Mouse (Mus musculus) bone marrow, adult 2 months (tissue): Measurements from ENCODE around the gene Gm45062. TPM values are rescaled to one million over a fixed set of nuclear protein-coding genes. Genes with fewer than 3 reads are reported as not detected.
"Not testable (repeated sequence)": the region's sequence is repeated elsewhere in the genome, so short reads cannot be mapped to it uniquely, and the experiment has no call there.

Source experiments
- H3K27ac ChIP-seq: fragments of 200-500 bp; 2 replicates; pipeline ENCODE4 v1.5.1; 2012; ENCODE audit warnings: low read depth, mild to moderate bottlenecking, control low read depth, inconsistent platforms, low read length; ENCODE audit not compliant: control insufficient read depth, poor library complexity, insufficient read depth
- H3K4me1 ChIP-seq: fragments of 200-500 bp; 2 replicates; pipeline ENCODE4 v1.6.1; 2011; ENCODE audit warnings: low read length; ENCODE audit not compliant: control insufficient read depth, insufficient read depth
- H3K4me3 ChIP-seq: fragments of 200-500 bp; replicated peaks from 2 replicates; pipeline ENCODE3; 2011; ENCODE audit warnings: mild to moderate bottlenecking, low read depth, low read length, control low read depth; ENCODE audit not compliant: control insufficient read depth
- CTCF ChIP-seq: fragments of 200-500 bp; IDR thresholded peaks from 2 replicates; pipeline ENCODE4 v1.5.1; 2011; ENCODE audit warnings: low read length, control low read depth; ENCODE audit not compliant: control insufficient read depth, insufficient read depth
- POLR2A ChIP-seq: fragments of 200-500 bp; IDR thresholded peaks from 2 replicates; pipeline ENCODE4 v1.6.1; 2011; ENCODE audit warnings: low read depth, mild to moderate bottlenecking, control low read depth, low read length, borderline replicate concordance; ENCODE audit not compliant: control insufficient read depth
- WGBS: fragments of 180-500 bp; shearing (Covaris S2); methylation state at CpG from one replicate; pipeline ENCODE4 v1.1.7; 2018; 5-methylcytosine and 5-hydroxymethylcytosine counted together
- polyA plus RNA-seq: library from polyadenylated mRNA; stranded (reverse); fragments of >200 nt; gene quantifications from 2 replicates; pipeline ENCODE4 v1.2.4, GENCODE M21; 2011; ENCODE audit warnings: low replicate concordance; ENCODE audit not compliant: missing spikeins, insufficient read depth, insufficient read length

The Gm45062 gene
- polyA plus RNA-seq, 1 experiment = 4.1 TPM

DNA sequence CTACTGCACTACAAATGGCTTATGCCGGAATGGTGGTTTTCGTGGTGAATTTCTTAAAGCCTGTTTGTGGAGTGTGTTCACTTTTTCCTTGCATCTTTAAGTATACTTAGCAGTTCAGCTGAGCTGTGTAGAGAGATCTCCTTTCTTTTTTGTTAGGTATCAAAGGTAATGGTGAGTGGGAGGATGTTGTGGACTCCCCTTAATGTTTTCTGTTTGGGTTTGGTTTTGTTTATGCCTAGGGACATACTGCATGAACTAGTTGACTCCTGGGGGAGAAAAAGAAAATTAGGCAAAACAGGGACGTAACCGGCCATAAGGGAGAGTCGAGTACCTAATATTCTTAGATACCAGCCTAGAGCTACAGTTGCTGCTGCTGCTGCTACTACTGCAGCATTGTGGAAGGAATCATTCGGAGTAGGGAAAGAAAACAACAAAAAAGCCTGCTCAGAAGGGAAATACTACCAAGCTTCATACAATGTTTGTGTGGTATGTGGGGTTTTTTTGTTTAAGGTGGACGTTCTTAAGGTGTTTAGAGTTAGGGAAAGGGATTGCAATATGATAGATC, 251.7 kb downstream of the Gm45062 start:
- H3K27ac ChIP-seq = no peak overlapping the region
- H3K4me1 ChIP-seq = no peaks in the 10 kb centered on the region; the same call in 1 of the 2 replicates
- WGBS = 35% methylated on average over 7 of the region's 7 CpGs
- TF ChIP-seq POLR2A (no peak), CTCF (no peak)
- H3K4me3 ChIP-seq = peak overlapping the region; percentile 92

DNA sequence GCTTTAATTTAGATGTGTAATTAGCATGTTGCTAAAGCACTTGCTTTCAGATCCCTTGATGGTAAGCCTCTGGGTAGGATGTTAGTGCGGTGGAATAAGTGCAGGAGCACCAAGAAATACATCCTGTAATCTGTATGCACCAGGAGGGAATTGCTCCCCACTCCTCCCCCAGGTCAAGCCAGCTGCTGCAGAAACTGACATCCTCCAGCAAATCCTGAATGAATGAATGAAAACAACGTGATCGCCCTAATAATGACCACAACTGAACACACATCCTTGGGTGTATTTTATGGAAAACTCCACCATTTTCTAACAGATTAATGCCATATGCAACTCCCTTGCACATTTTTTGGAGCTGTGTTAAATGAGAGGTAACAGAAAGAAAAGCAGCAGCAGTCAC, 252.2 kb downstream of the Gm45062 start:
- TF ChIP-seq POLR2A (no peak), CTCF (no peak)
- Histone ChIP-seq H3K4me3 (peak overlapping the region; percentile 30), H3K27ac (no peak overlapping the region), H3K4me1 (no peaks in the 10 kb centered on the region; the same call in 1 of the 2 replicates)
- 85% methylated on average over 3 of the region's 3 CpGs for WGBS

DNA sequence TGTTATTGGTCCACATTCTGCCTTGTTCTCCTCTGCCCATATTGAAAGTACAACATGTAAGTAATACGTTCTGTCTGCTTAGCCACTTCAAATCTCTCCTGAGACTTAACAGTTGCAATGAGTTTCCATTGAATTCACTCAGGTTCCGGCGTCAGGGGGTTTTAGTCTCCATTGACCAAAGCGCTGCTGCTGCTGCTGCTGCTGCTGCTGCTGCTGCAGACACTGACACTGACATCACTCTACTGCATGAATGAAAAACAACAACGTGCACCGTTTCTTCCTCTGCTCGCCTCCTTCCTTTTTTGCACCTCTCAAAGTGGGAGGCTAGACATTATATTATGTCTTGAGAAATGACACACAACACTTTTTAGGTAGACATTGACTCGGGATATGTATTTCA, 253.2 kb downstream of the Gm45062 start:
- Histone ChIP-seq H3K4me1 (no peaks in the 10 kb centered on the region; the same call in 1 of the 2 replicates), H3K27ac (no peak overlapping the region), H3K4me3 (no peak overlapping the region)
- no peak for TF ChIP-seq CTCF
- TF ChIP-seq POLR2A = no peak
- WGBS = 65% methylated on average over 8 of the region's 8 CpGs

DNA sequence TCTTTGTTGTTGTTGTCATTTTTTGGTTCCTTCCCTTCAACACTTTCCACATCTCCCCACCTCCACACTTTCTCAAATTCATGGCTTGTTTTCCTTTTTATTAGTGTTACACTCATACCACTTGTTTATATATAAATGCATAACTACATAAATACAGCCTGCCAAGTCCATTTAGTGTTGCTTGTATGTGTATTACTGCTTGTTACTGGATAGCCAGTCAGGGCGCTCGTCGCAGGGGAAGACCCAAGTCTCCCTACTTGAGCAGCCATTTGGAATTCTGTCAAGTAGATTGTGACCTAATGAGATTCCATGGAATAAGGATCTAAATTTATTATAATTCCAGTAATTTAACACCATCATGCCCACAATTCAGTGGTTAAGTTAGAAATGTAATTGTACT, 260.4 kb downstream of the Gm45062 start:
- Histone ChIP-seq H3K4me3 (no peak overlapping the region), H3K4me1 (no peaks in the 10 kb centered on the region), H3K27ac (no peak overlapping the region)
- WGBS = 96% methylated on average over 3 of the region's 3 CpGs
- TF ChIP-seq CTCF (no peak), POLR2A (no peak)

DNA sequence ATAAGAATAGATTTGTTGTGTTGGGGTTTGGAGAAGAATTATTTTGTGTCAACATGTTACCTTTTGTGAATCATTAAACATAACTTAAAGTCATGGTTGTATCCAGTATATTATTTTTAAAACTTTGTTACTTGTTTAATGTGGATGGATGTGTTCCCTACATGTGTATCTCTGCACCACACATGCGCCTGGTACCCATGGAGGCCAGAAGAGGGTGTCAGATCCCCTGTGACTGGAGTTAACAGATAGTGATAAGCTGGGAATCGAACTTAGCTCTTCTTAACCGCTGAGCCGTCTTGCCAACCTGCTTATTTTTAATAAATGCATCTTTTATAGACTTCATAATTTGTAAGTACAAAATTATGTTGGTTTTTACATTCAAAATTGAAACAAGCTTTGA, 262.0 kb downstream of the Gm45062 start:
- Histone ChIP-seq H3K4me1 (no peaks in the 10 kb centered on the region), H3K27ac (no peak overlapping the region), H3K4me3 (no peak overlapping the region)
- WGBS = 89% methylated on average over 4 of the region's 4 CpGs
- TF ChIP-seq POLR2A (no peak), CTCF (no peak)

DNA sequence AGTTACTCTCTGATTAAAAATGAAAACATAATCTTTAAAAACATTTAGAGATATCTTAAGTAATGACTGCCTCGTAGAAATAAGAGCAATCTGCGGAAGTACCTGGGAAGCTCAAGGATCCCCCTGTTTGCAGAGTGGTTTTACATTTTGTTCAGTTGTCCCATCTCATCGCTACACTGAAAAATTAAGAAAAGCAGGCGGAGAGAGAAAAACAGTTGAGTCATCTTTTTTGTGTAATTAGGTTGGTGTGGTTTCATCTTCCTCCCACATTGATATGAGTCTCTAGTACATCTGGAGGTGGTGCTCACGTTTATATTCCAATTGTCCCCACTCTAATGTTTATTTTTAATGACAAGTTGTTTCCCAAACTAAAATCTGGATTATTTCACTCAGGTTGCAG, 265.5 kb downstream of the Gm45062 start:
- WGBS = 40% methylated on average over 5 of the region's 5 CpGs

DNA sequence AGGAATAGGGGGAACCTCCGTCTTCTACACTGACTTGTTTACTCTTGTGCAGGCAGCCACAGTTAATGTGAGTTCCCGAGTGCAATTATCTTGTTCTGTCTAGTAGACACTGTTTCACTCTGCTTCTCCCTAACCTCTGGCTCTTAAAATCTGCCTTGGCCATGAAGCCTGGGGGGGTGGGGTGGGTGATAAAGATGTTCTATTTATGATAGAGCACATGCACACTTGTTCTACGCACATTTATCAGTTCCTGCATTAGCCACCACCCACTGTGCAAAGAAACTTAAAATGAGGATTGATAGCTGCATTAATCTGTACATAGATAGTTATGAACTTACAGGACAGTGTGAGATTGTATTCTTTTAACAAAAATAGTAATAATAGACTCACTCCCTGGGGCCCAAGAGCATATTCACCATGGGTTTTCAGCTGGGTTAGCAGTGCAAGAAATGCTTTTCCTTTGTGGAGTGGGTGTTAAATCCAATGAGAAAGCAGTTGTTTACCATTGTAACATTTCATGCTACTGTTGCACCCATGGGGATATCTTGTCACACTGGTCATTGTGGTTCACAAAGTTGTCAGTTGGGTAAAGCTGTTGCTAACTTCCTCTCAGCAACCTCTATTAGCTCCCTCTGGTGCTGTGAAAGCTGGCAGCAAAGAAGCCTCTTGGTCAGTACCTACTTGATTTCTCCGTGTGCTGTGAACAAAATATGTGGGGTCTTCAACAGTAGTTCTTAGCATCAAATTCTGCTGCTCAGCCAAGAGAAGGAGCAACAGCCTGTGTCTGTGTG, 272.0 kb downstream of the Gm45062 start:
- Histone ChIP-seq H3K4me1 (no peaks in the 10 kb centered on the region; the same call in 1 of the 2 replicates), H3K27ac (no peak overlapping the region; the same call in 1 of the 2 replicates), H3K4me3 (no peak overlapping the region)
- WGBS = 53% methylated on average over 4 of the region's 4 CpGs
- TF ChIP-seq CTCF (no peak), POLR2A (no peak)

More for the DNA sequence above, 265.5 kb downstream of the Gm45062 start:
- Histone ChIP-seq H3K4me1 (no peaks in the 10 kb centered on the region), H3K4me3 (no peak overlapping the region), H3K27ac (no peak overlapping the region)
- TF ChIP-seq POLR2A (no peak), CTCF (no peak)

DNA sequence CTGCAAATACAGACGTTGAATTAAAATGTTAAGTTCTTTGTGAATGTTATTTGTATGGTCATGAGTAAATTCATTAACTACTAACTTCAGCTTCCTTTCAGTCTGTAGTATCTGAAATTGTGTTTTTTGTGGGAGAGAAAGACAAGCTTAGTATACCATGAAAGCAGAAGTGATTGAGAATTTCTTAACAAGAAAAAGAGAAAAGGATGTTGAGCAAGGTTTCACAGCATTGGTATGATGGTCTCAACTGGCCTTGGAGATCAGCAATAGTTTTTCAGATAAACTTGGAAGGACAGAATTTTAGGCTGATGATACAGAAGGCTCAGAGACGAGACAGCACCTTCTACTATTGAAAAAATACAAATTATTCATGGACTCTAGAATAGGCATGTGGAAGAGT, 277.7 kb downstream of the Gm45062 start:
- no peaks in the 10 kb centered on the region for H3K4me1 ChIP-seq
- WGBS = 50% methylated on average over 2 of the region's 2 CpGs
- H3K4me3 ChIP-seq = no peak overlapping the region
- no peak overlapping the region for H3K27ac ChIP-seq
- TF ChIP-seq CTCF = no peak
- no peak for TF ChIP-seq POLR2A

DNA sequence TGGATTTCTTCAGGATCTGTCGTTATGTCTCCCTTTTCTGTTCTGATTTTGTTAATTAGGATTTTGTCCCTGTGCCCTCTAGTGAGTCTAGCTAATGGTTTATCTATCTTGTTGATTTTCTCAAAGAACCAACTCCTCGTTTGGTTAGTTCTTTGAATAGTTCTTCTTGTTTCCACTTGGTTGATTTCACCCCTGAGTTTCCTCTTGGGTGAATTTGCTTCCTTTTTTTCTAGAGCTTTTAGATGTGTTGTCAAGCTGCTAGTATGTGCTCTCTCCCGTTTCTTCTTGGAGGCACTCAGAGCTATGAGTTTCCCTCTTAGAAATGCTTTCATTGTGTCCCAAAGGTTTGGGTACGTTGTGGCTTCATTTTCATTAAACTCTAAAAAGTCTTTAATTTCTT, 282.3 kb downstream of the Gm45062 start:
- 53% methylated on average over 4 of the region's 4 CpGs for WGBS
- not testable (repeated sequence) for H3K27ac ChIP-seq, H3K4me1 ChIP-seq, H3K4me3 ChIP-seq

DNA sequence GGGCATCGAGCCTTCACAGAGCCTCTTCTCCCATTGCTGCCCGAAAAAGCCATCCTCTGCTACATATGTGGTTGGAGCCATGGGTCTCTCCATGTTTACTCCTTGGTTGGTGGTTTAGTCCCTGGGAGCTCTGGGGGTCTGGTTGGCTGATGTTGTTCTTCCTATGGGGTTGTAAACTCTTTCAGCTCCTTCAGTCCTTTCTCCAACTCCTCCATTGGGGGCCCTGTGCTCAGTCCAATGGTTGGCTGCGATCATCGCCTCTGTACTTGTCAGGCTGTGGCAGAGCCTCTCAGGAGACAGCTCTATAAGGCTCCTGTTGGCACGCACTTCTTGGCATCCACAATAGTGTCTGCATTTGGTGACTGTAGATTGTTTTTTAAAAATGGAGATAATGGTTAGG, 285.6 kb downstream of the Gm45062 start:
- H3K27ac ChIP-seq = no peak overlapping the region
- WGBS = 90% methylated on average over 5 of the region's 5 CpGs
- H3K4me1 ChIP-seq = no peaks in the 10 kb centered on the region; the same call in 1 of the 2 replicates
- H3K4me3 ChIP-seq = no peak overlapping the region
- TF ChIP-seq CTCF (no peak), POLR2A (no peak)
